Mouse (Mus musculus) mouse trophoblast stem cell (cell line): Measurements from ENCODE around the gene Lmod2.

Source experiments
- in situ Hi-C, 2 experiments: fragments of 300-500 bp; cut with MseI, MboI; formaldehyde crosslinking; loops; 2 replicates in 1 of 2; 3 replicates in 1 of 2; pipeline ENCODE4 v1.15.1; 2025

Lmod2 gene

DNA sequence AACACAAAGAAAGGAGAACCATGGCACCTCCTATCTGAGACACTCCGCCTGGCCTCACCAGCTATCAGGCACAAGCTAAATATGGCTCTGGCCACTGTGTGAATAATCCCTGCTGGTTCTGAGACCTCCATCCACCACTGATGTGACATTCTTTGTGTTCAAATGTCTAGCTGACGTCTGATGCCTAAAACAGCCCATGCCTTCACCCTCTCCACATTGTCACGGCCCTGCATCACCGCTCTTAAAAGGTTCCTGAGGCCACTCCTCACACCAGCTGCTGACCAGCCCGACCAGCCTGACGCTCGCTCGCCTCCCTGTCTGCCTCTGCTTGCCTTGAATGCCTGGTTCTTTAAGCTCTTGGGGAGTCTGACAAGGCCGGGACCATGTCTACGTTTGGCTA lies at the start of gene Lmod2:
Gene Lmod2 (plus strand): TSS at position 263 of the 400 bp plus-strand sequence.
- in situ Hi-C loops: no loop called here

DNA sequence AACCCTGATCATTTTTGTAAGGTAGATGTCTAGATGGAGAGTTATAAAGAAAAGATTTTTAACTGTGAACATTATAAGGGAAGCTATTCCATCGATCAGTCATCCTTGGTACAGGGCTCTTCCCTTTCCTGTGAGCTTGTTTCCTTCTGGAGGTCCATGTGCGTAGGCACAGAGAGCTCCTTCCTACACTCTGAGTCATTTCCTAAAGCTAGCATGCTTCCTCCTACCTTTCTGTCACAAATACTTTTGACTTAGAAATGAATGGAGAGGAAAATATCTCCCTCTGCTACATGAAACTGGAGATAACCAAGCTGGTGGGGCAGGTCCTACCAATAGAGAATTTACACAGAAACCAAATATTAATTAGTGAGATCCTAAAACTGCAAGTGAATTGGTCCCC lies 47.8 kb upstream of the Lmod2 start:
- in situ Hi-C loops: no loop called here

DNA sequence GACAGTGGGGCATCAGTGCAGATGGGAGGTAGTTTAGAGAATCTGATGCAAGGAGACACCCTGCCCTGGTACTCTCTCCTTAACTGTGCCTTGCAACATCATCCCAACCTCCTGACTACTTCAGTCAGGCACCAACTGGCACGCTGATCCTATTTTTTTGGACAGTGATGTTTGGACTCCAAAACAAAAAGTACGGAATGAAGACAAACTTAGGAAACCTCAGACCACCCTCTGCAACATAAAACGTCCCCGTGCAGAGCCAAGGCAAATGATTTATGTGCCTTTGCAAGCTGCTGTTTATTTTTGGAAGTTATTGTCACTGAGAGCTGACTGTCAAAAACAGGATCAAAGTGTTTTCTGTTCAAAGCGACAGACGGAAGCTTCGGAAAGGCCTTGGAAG lies 45.5 kb upstream of the Lmod2 start:
- in situ Hi-C loops: no loop called here

DNA sequence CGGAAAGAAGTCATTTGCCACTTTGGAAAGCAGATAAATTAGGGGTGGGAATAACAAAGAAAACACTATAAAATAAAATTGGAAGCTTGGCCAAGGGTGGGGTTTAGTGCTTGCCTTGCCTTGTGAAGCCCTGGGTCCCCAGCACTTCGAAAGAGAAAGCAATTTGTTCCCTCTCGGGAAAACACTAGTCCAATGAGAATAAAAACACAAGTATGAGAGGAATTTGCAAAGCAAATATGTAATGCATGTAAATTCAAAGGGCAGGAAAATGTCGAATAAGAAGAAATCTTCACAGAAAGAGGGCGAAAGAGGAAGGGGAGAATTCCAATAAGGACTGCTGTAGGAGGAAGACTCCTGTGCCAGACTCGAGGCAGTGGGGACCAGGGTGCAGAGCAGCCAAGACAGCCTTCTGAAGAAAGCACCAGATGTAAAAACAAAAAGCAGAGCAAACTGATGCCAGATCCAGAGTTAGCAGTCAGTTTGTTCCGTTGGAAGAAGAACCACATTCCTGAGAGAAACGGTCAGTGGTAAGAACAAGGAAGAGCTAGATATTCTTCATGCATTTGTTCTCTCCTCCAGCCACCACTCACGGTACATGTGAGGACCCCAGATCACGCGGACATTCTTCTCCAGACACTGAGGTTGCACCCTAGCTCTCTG lies 43.0 kb upstream of the Lmod2 start:
- in situ Hi-C loops: no loop called here

DNA sequence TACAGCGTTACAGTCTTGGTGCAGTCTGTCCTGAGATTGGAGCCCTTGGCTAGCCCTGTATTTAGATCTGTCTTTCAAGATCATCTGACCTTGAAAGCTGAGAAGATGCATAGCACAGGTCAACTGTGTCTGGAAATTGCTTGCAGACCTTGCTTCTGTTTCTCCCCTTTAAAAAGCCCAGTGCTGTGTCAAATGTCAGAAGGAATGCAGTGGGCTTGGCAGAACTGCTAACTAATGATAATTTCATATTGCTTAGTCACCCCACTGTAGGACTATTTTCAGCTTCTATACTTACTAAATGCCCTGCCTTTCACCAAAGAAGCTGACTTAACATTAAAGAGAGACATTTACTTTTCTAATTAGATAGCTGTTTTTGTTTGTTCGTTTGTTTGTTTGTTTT lies 42.1 kb upstream of the Lmod2 start:
- in situ Hi-C loops: no loop called here

DNA sequence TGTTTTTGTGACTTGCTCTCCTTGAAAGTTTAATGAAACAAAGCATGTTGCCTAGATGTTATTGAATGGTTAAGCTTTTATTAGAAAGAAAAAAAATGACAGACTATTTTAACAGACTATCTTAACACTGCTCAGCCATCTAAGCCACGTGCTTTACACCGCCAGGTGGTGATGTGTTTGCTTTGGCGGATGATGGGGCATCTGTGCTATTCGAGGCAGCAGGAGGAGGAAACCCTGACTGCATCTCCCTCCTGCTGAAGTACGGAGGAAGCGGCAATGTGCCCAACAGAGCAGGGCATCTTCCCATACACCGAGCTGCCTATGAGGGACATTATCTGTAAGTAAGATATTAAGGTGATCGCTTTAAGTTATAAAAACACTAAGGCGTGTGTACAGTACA lies 33.5 kb upstream of the Lmod2 start:
- in situ Hi-C loops: no loop called here

DNA sequence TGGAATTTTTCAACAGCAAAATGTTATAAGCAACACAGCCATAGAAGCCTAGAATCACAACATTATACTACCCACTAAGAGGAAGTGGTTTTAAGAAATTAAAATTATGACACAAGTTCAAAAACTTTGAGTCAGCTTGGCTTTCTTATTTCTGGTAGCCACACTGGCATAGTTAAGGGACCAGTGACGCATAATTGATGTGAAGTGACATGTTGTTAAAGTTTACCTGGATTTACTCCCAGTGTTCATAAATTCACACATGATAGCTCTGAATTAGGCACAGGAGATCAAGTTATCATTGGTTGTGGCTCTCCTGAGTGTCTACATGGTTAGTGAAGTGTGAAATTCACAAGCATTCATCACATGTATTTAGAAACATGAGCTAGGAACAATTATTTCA lies 32.7 kb upstream of the Lmod2 start:
- in situ Hi-C loops: no loop called here

DNA sequence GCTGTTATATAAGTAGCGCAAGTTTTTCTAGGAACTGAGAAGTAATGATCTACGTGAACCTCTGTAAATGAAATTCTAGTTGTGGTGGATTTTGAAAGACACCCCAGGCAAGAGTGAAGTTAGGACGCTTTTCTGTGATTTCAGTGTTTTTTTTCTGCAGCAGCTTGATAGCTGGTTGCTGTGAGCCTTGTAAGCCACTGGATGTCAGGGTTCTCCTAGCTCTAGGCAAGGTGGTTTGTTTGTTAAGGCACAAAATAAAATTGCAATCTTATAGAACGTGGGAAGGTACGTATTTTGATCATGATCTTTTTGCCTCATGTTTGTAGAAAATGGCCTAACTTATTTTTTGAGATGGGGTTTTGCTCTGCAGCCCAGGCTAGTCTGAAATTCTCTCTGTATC lies 28.6 kb upstream of the Lmod2 start:
- in situ Hi-C loops: no loop called here

DNA sequence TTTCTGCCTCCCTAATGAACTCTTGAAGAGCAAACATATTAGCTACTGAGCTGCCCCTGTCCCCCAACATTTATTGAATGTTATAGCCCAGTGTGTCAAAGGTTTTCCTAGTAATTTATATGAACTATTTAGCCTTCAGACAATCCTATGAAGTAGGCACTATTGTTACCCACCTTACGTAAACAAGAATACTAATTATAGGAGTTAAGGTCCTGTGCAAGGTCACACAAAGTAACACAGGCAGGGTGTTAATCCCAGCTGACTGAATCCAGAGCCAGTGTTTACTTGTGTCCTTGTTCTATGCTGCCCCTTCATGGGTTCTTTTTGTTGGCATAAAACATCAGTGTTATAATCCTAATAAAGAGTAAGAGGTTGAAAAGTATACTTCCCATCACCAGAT lies 27.9 kb upstream of the Lmod2 start:
- in situ Hi-C loops: no loop called here

DNA sequence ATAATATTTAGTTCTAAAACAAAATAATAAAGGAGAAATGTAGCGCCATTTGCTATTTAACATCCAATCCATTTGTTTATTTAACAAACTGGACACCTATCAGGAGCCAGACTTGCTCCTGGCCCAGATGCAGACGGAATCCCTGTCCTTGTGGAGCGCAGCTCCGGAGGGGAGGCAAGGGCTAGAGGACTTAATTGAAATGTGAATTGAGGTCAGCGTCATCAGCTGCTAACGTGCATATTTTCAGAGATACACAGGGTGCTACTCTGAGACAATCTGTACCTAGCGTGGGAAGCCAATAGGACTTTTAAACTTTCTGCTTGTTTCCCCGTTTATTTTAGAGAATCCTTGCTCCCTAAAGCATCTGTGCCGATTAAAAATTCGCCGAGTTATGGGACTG lies 27.3 kb upstream of the Lmod2 start:
- in situ Hi-C loops: no loop called here

DNA sequence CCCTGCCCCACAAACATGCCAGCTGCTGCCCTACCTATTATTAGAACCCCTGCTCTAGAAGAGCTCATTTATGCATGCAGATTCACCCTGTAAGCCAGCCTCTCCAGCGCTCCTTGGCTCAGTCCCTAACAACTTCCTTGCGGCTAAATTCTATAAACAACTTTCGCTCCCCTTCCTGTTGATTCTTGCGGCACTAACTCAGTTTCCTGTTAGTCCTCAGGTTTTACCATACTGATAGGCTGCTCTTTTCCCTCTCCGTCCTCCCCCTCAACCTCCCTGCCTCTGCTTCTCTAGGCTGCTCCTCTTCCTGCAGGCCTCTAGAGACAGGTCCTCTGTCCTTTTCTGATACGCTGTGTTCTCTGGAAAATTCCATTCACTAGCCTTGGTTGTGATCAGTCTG lies 26.4 kb upstream of the Lmod2 start:
- in situ Hi-C loops: no loop called here

DNA sequence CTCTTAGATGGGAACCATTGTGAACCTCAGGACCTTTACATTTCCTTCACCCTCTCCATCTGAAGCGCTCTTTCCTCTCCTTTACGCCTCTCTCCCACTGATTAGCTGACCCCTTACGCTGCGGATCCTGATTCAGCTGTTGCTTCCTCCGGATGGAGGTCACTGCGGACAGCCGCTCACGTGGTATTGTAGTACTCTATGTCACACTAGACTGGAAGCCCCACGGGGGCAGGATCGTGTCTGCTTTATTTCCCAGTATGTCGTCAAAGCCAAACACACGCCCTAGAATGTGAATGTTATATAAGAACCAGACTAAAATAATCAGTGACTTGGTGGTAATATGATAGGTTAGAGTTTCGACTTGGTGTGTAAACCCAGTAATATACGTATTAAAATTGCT lies 25.1 kb upstream of the Lmod2 start:
- in situ Hi-C loops: no loop called here

DNA sequence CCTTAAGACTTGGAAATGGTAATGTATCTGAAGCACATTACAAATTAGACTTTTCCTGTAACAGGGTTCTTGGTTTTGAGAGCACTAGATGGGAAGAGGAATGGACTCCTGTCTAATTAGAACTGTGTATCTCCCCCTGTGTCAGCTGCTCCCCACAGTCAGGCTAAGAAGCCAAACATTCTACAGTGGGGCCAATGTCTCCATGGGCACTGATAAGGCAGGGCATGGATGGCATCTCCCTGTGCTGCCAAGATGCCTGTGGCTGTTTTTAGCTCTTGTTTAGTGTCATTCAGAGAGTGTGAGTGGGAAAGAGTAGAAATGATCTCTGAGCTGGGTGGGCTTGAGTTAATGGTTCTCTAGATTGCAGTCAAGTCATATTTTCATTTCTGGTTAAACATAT lies 24.2 kb upstream of the Lmod2 start:
- in situ Hi-C loops: no loop called here

DNA sequence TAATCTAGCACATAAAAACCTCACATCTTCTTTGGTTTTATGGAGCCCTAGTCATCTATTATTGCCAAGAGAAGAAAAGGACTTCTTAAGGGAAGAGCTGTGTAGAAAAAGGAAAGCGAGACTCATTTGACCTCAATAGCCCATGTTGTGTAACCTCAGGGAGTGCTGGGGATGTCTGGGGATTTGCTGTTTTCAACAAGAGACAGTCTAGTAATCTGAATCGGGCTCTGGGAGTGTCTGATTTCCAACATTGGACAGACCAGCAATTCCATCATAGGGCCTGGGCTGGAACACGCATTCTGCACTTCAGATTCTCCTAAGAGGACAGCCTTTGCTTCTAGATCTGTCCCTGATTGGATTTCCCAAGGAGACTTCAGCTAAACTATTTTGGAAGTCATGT lies 14.1 kb upstream of the Lmod2 start:
- in situ Hi-C loops: no loop called here

DNA sequence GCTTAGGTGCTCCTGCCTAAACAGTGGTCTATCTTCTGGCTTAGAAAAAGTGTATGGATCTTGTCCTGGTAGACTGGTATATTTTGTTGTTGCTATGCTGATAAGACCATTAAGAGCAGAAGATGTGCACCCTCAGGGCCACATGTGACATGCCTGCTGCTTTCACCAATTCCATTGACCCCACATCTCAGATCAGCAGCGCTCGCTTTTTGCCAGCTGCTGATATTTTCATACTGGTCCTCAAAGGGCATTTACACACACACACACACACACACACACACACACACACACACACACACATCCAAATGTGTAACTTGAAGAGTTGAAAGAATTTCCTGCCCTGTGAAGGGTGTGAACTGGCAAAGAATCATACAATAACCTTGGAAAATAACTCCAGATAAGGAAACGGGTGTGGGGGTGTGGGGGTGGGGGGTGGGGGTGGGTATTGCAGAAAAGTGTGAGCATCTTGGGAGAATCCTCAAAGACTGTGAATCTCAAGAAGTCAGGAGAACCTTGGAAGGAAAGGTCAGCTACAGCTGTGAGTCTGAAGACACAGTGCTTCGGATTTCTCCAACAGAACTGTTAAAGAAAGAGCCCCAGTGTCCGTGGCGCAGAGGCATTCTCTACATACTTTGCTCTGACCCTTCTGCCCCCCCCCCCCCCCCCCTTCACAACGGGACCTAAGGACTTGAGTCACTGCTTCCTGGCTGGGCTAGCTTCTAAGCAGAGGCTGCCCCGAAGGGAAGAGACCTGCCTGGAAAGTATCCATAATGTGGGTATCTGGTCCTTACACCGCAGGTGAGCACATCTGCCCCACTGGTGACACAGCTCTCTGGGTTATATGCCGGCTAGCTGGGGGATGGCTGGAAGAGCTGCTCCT lies 11.9 kb upstream of the Lmod2 start:
- in situ Hi-C loops: no loop called here

DNA sequence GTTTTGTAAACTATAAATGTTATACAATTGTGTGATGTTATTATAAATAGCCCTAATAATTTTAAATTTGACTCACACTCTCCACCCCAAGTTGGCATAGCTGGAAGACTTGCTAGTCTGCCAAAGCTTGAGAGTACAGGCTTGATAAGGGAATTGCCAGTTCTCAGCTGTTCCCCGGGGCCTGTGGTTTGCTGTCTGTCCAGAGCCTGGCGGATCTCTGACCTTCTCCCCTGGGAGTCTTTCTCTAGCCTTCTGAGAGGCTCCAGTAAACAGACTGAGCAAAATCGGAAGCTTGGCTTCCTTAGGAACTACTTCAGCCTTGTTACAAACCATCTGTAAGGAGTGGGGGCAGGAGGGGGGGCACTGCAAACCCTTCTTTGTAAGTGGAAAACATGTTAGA lies 10.7 kb upstream of the Lmod2 start:
- in situ Hi-C loops: no loop called here

DNA sequence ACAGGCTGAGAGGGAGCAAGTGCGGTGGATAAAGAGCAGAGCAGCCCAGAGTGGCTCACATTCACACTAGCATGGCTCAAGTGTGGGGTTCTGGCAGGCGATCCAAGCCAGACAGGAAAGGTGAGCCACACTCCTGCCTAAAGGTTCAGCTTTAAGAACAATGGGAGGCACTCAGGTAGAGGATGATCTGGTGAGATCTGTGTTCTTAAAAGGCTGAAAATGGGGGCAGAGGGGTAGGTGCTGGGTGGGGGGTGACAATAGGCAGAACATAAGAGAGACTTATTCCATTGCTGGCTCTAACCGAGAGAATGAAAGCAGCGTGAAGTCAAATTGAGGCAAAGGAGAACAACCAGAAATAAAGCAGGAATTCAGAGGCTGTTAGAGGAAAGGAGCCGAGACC lies 7.3 kb upstream of the Lmod2 start:
- in situ Hi-C loops: no loop called here

DNA sequence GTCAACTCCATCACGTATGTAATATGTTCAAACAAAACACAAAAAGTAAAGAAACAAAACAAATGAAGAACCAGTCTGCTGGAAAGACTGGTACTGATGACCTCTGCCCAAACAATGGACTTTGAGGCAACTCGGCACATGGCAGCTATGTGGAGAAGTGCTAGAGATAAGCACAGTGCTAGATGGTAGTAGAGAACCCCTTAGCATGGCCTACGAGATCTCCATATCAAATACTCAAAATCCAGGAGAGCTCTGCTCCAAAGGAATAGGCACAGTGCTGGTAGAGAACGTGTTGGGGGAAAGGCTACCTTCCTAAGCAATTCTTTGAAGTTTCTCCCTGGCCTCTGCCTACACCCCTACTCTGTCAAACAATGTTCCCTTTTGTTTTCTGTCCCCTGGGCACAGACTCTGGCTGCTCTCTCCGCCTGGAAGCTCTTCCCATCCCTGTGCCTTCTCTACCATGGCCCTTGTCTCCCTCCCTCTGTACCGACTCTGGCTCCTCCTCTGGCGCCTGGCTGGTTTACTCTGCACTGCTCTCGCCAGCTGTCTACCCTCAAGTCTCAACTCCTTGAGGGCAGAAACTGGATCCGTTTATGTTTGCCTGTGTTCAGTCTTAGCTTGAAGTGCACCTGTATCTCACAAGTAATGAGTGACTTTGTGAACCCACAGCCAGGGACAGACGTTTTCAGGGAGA lies 5.9 kb upstream of the Lmod2 start:
- in situ Hi-C loops: no loop called here

DNA sequence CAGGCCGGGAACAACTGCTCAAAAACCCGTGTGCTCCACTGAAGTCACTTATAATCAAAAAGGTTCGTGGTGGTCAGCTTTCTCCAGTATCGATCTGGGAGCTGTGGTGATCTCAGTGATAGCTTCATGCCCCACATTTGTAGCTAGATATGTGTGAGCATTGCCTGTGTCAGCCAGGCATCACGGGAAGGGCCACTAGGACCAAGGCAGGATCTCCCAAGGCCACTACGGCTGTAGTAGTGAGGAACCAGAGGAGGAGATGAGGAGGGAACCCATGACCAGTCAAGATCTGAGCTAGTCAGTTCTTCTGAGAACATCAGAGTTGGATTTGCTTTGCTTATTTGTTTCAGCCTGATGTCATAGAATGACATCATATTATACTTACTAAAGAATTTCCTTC lies 1.6 kb downstream of the Lmod2 start:
- in situ Hi-C loops: no loop called here

DNA sequence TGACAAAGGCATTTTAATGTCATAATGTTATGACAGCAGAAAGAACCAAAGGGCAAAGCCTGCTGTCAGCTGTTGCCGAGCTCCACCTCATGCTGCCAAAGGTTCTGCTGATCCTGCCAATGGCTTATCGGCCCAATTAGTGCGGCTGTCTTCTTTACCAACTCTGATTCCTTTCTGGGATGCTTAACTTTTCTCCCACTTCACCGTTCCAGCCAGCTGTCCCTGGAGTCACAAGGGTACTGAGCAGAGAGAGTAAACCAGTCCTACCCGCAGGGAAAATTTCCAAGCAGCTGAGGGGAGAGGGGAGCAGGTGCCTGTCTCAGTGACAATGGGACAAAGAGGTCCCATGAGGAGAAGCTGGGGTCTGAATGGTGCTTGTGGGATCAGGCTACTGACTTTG lies 2.1 kb downstream of the Lmod2 start:
- in situ Hi-C loops: no loop called here

DNA sequence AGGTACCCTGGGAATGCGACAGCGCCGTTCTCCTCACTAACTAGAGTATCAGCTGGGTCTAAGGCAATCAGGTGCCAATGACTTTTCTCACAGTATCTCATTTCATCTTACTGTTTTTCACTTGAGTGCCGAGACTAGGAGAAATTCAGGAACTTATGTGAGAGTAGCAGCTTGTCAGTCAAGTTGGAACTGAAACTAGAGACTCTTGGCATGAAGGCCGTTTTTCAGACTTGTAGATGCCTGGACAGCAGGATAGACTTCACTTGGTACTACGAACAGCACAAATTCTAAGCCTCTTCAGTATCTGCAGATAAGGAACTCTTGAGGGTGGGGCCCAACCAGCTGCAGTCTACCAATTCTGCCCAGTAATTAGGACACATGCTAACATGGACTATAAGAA lies 2.6 kb downstream of the Lmod2 start:
- in situ Hi-C loops: no loop called here

DNA sequence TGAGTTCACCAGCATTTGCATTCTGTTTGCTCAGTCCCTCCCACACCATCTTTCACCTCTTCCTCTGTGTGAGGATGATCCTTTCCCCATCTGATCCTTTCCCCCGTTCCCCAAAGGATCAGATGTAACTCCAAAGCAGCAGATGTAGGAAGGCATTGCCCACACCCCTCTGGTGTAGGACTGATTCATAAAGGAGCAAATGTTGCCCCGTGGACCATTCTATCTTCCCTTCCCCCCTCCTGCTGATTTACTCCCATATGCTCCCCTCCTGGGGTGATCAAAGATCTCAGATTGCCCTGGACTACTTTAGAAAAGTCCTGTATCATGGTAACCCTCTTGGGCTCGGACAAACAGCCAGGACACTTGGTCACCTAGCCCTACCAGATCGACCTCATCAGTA lies 3.2 kb downstream of the Lmod2 start:
- in situ Hi-C loops: no loop called here

DNA sequence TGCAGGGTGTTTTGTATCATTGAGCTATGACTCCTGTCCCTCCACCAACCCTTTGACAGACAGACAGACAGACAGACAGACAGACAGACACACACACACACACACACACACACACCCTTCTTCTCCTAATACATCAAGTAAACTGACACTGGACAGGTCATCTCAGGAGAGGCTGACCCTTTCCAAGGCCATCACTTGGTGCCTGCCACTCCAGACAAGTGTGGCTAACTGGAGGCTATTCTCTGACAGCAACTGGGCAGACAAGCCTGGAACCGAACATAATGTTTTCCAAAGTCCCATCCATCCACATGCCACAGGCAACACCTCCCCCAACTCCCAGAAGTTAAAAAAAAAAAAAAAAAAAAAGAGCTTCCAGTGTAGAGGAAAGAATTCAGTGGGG lies 4.1 kb downstream of the Lmod2 start:
- in situ Hi-C loops: no loop called here
